Mouse (Mus musculus) right cerebral cortex, adult 2 months (tissue): ENCODE results near the gene Pou2af1.

Experiments used
- DNase-seq, 2 experiments: peaks; one replicate each; pipeline ENCODE4 v3.0.0; 2021 to 2022; ENCODE audit warnings: low spot score in 2 of 2

The Pou2af1 gene

GRCm38 (mm10) chr9:51225636-51226166, 12.2 kb downstream of the Pou2af1 start:
- no peak for DNase-seq

GRCm38 (mm10) chr9:51230701-51231389, 17.3 kb downstream of the Pou2af1 start:
- DNase-seq: no peak

GRCm38 (mm10) chr9:51232163-51232562, 18.7 kb downstream of the Pou2af1 start:
- DNase-seq: no peak

GRCm38 (mm10) chr9:51238741-51239385, 25.4 kb downstream of the Pou2af1 start:
- peak; percentile 82 to 85 for DNase-seq

- no peak for DNase-seq
Observed at GRCm38 (mm10) chr9:51256780-51257502, 43.4 kb downstream of the Pou2af1 start.

GRCm38 (mm10) chr9:51258426-51258825, 44.9 kb downstream of the Pou2af1 start:
- no peak for DNase-seq

GRCm38 (mm10) chr9:51268852-51269251, 55.3 kb downstream of the Pou2af1 start:
- DNase-seq: no peak

- no peak for DNase-seq
Observed at GRCm38 (mm10) chr9:51271073-51271472, 57.6 kb downstream of the Pou2af1 start.

- DNase-seq: no peak
Observed at GRCm38 (mm10) chr9:51272102-51272501, 58.6 kb downstream of the Pou2af1 start.

GRCm38 (mm10) chr9:51273581-51274154, 60.2 kb downstream of the Pou2af1 start:
- DNase-seq: no peak

- DNase-seq: no peak
Observed at GRCm38 (mm10) chr9:51274678-51275077, 61.2 kb downstream of the Pou2af1 start.

GRCm38 (mm10) chr9:51277834-51278498, 64.5 kb downstream of the Pou2af1 start:
- no peak for DNase-seq

- peak; percentile 59 to 62 for DNase-seq
Observed at GRCm38 (mm10) chr9:51278500-51279381, 65.2 kb downstream of the Pou2af1 start, which contains the start of gene Colca2. Colca2 (minus strand) TSS chr9:51278569.

GRCm38 (mm10) chr9:51286079-51286478, 72.6 kb downstream of the Pou2af1 start:
- no peak for DNase-seq
